Mouse (Mus musculus) heart, postnatal 0 days (tissue): ENCODE data around the gene Armc10. TPM values are rescaled to one million over a fixed set of nuclear protein-coding genes. Genes with fewer than 3 reads are reported as not detected.

Experiments used
- ATAC-seq: fragments of 200-750 bp; cut with Nextera tagmentation; 2 replicates; pipeline ENCODE4 v1.8.0; 2017; ENCODE audit warnings: low read depth, moderate number of reproducible peaks, moderate library complexity; ENCODE audit not compliant: insufficient read depth
- DNase-seq: peaks from one replicate; pipeline ENCODE4 v3.0.0-alpha.2; 2016; ENCODE audit warnings: low spot score
- H3K27ac ChIP-seq: fragments of 300-500 bp; sonication (generic); 2 replicates; pipeline ENCODE4 v1.5.1; 2014; ENCODE audit warnings: low read depth, mild to moderate bottlenecking
- H3K27me3 ChIP-seq: fragments of 300-500 bp; sonication (generic); 2 replicates; pipeline ENCODE4 v1.6.1; 2014; ENCODE audit warnings: low read length, mixed read lengths; ENCODE audit not compliant: control insufficient read depth, insufficient read depth
- H3K36me3 ChIP-seq: fragments of 300-500 bp; sonication (generic); replicated peaks from 2 replicates; pipeline ENCODE4 v1.6.1; 2014; ENCODE audit warnings: low read length, mixed read lengths; ENCODE audit not compliant: control insufficient read depth, insufficient read depth
- H3K4me1 ChIP-seq: fragments of 300-500 bp; sonication (generic); 2 replicates; pipeline ENCODE4 v1.6.1; 2014; ENCODE audit warnings: antibody characterized with exemption; ENCODE audit not compliant: control insufficient read depth, insufficient read depth
- H3K4me2 ChIP-seq: fragments of 300-500 bp; sonication (generic); 2 replicates; pipeline ENCODE4 v1.6.1; 2014; ENCODE audit warnings: low read depth, mild to moderate bottlenecking, low read length, moderate library complexity
- H3K4me3 ChIP-seq: fragments of 300-500 bp; sonication (generic); 2 replicates; pipeline ENCODE4 v1.5.1; 2014; ENCODE audit warnings: low read depth, low read length
- H3K9ac ChIP-seq: fragments of 300-500 bp; sonication (generic); replicated peaks from 2 replicates; pipeline ENCODE4 v1.6.1; 2014; ENCODE audit warnings: low read depth, low read length, mixed read lengths
- H3K9me3 ChIP-seq: fragments of 300-500 bp; sonication (generic); replicated peaks from 2 replicates; pipeline ENCODE4 v1.6.1; 2016; ENCODE audit warnings: low read length; ENCODE audit not compliant: control insufficient read depth
- CTCF ChIP-seq: IDR thresholded peaks from 2 replicates; pipeline ENCODE4 v1.5.1; 2016; ENCODE audit warnings: antibody characterized with exemption, control low read depth, low read depth
- EP300 ChIP-seq: IDR thresholded peaks from 2 replicates; pipeline ENCODE4 v1.6.1; 2016; ENCODE audit warnings: antibody characterized with exemption, low read depth
- WGBS: fragments of 180-500 bp; shearing (Covaris S2); extraction: QIAGEN DNeasy Blood & Tissue Kit; methylation state at CpG from one replicate; pipeline ENCODE4 v1.1.7; 2014; 5-methylcytosine and 5-hydroxymethylcytosine counted together
- polyA plus RNA-seq: library from polyadenylated mRNA; unstranded; fragments of >200 nt; fragmentation: Nextera tagmentation; extraction: Ambion mirVana; gene quantifications from 2 replicates; pipeline ENCODE4 v1.2.1, GENCODE M21; 2015
- total RNA-seq: library from RNA; depleted of rRNA; stranded (reverse); fragments of >200 nt; gene quantifications from 2 replicates; pipeline ENCODE4 v1.2.3, GENCODE M21; 2014; ENCODE audit warnings: low replicate concordance

Armc10 gene
- total and polyA plus RNA-seq, 2 experiments from 2014 or later: 12.2 to 33.0 TPM

DNA sequence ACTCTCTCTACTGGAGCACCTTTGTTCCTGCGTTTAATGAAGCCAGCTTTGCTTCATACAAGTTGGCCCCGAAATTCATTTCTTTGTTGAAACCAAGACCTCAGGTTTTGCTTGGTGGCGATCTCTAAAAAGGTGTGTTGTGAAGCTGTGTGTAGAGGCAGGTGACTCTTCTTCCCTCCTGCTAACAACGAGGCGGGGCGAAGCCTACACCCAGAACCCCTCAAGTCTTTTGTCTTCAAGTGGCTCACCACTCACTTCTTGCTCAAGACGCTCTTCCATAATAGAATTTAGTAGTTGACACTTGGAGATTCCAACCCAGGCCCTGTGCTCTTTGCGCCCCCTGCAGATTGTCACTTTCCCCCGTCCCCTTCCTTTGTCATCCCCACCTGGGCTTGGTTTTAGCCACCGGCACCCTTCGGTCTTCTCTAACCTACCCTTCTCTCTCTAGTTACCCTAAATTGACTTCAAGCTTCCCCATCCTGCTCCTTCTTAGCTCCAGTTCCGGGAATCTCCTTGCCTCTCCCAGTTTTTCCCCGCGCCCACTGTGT, 648 bp upstream of the Armc10 start:
- Histone ChIP-seq H3K9me3 (no peaks in the 10 kb centered on the region), H3K36me3 (peaks cover 19% of the 10 kb centered on the region), H3K27ac (no peak overlapping the region), H3K27me3 (no peaks in the 10 kb centered on the region), H3K9ac (no peak overlapping the region), H3K4me2 (peak overlapping the region; percentile 96), H3K4me1 (peaks cover 13% of the 10 kb centered on the region), H3K4me3 (peak overlapping the region; percentile 77)
- WGBS: 18% methylated on average over 14 of the region's 14 CpGs
- ATAC-seq (no peak), DNase-seq (no peak)
- TF ChIP-seq EP300 (no peak), CTCF (no peak; the same call in 1 of the 2 replicates)

- no peak for TF ChIP-seq EP300
- no peak for TF ChIP-seq CTCF
- H3K4me3 ChIP-seq: peak overlapping the region; percentile 77
- no peaks in the 10 kb centered on the region for H3K9me3 ChIP-seq
- H3K9ac ChIP-seq: peak overlapping the region; percentile 85
- 1% methylated on average over 23 of the region's 25 CpGs for WGBS
- H3K27ac ChIP-seq: peak overlapping the region; percentile 72
- no peaks in the 10 kb centered on the region for H3K27me3 ChIP-seq
- ATAC-seq: peak; percentile 15
- H3K4me1 ChIP-seq: peaks cover 13% of the 10 kb centered on the region
- peaks cover 30% of the 10 kb centered on the region for H3K36me3 ChIP-seq
- peak overlapping the region; percentile 96 for H3K4me2 ChIP-seq
- no peak for DNase-seq
Observed at GRCm38 (mm10) chr5:21646133-21646491, 499 bp downstream of the Armc10 start.

- WGBS: 72% methylated on average over 2 of the region's 2 CpGs
- ATAC-seq: no peak
- peaks cover 60% of the 10 kb centered on the region for H3K36me3 ChIP-seq
Observed at GRCm38 (mm10) chr5:21650736-21651135, 5.1 kb downstream of the Armc10 start.

GRCm38 (mm10) chr5:21651885-21652612, 6.4 kb downstream of the Armc10 start:
- H3K4me1 ChIP-seq: no peaks in the 10 kb centered on the region
- H3K4me3 ChIP-seq: no peak overlapping the region
- ATAC-seq (no peak), DNase-seq (no peak)
- no peaks in the 10 kb centered on the region for H3K27me3 ChIP-seq
- no peak overlapping the region for H3K4me2 ChIP-seq
- no peaks in the 10 kb centered on the region for H3K9me3 ChIP-seq
- 73% methylated on average over 7 of the region's 7 CpGs for WGBS
- TF ChIP-seq CTCF (no peak), EP300 (no peak)
- no peak overlapping the region for H3K9ac ChIP-seq
- no peak overlapping the region for H3K27ac ChIP-seq
- peaks cover 64% of the 10 kb centered on the region for H3K36me3 ChIP-seq

More at GRCm38 (mm10) chr5:21650736-21651135, 5.1 kb downstream of the Armc10 start:
- peaks cover 8% of the 10 kb centered on the region for H3K4me1 ChIP-seq
- no peak overlapping the region for H3K27ac ChIP-seq
- TF ChIP-seq CTCF (no peak), EP300 (no peak)
- H3K27me3 ChIP-seq: no peaks in the 10 kb centered on the region
- H3K9me3 ChIP-seq: no peaks in the 10 kb centered on the region
- no peak overlapping the region for H3K4me3 ChIP-seq
- no peak overlapping the region for H3K4me2 ChIP-seq
- DNase-seq: no peak
- no peak overlapping the region for H3K9ac ChIP-seq

DNA sequence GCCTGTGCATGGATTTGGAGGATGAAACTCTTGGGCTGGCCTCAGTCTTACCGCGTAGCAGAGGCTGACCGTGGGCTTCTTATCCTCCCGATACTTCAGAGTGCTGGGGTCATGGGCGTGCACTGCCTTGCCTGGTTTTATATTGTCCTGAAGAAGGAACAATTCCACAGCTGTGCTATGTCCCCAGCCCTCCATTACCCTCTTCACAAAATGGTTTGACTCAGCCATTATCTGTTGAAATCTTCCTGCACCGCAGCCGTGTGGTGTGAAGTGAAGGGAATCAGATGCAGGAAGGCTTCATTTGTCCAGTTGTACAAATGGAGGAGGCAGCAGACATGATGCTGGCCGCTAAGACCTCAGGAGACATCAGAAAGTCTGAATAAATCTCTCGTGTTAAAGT, 11.3 kb downstream of the Armc10 start:
- WGBS: 86% methylated on average over 9 of the region's 9 CpGs
- no peak for ATAC-seq

More for the DNA sequence above, 11.3 kb downstream of the Armc10 start:
- H3K4me1 ChIP-seq: no peaks in the 10 kb centered on the region
- H3K9me3 ChIP-seq: no peaks in the 10 kb centered on the region
- no peak overlapping the region for H3K4me3 ChIP-seq
- H3K27me3 ChIP-seq: no peaks in the 10 kb centered on the region
- peaks cover 54% of the 10 kb centered on the region for H3K36me3 ChIP-seq
- no peak for DNase-seq
- no peak overlapping the region for H3K27ac ChIP-seq
- TF ChIP-seq EP300: no peak
- no peak for TF ChIP-seq CTCF
- no peak overlapping the region for H3K9ac ChIP-seq
- no peak overlapping the region for H3K4me2 ChIP-seq
